Mouse (Mus musculus) stomach, embryonic 15.5 days (tissue): ENCODE data around the gene Trmt11. TPM values are rescaled to one million over a fixed set of nuclear protein-coding genes. Genes with fewer than 3 reads are reported as not detected.
"Not testable (repeated sequence)": the region's sequence is repeated elsewhere in the genome, so short reads cannot be mapped to it uniquely, and the experiment has no call there.

Experiments
- ATAC-seq: fragments of 200-750 bp; cut with Nextera tagmentation; 2 replicates; pipeline ENCODE4 v1.8.0; 2017; ENCODE audit warnings: low read depth, moderate number of reproducible peaks, moderate TSS enrichment; ENCODE audit not compliant: insufficient read depth, low FRiP score
- H3K27ac ChIP-seq: fragments of 300-500 bp; sonication (generic); 2 replicates; pipeline ENCODE4 v1.5.1; 2015; ENCODE audit warnings: mild to moderate bottlenecking, inconsistent platforms
- H3K27me3 ChIP-seq: fragments of 300-500 bp; sonication (generic); replicated peaks from 2 replicates; pipeline ENCODE4 v1.6.1; 2015; ENCODE audit warnings: inconsistent platforms
- H3K36me3 ChIP-seq: fragments of 300-500 bp; sonication (generic); 2 replicates; pipeline ENCODE4 v1.6.1; 2015; ENCODE audit warnings: inconsistent platforms
- H3K4me1 ChIP-seq: fragments of 300-500 bp; sonication (generic); 2 replicates; pipeline ENCODE4 v1.6.1; 2015; ENCODE audit warnings: inconsistent platforms
- H3K4me2 ChIP-seq: fragments of 300-500 bp; sonication (generic); 2 replicates; pipeline ENCODE4 v1.6.1; 2015; ENCODE audit warnings: mild to moderate bottlenecking, inconsistent platforms
- H3K4me3 ChIP-seq: fragments of 300-500 bp; sonication (generic); replicated peaks from 2 replicates; pipeline ENCODE4 v1.5.1; 2015; ENCODE audit warnings: inconsistent platforms
- H3K9ac ChIP-seq: fragments of 300-500 bp; sonication (generic); 2 replicates; pipeline ENCODE4 v1.6.1; 2015; ENCODE audit warnings: inconsistent platforms
- H3K9me3 ChIP-seq: fragments of 300-500 bp; sonication (generic); 2 replicates; pipeline ENCODE4 v1.6.1; 2016; ENCODE audit warnings: inconsistent platforms
- WGBS: fragments of 180-500 bp; shearing (Covaris S2); methylation state at CpG from one replicate; pipeline ENCODE4 v1.1.7; 2015; 5-methylcytosine and 5-hydroxymethylcytosine counted together
- polyA plus RNA-seq: library from polyadenylated mRNA; unstranded; fragments of >200 nt; fragmentation: Nextera tagmentation; extraction: Ambion mirVana; gene quantifications from 2 replicates; pipeline ENCODE4 v1.2.1, GENCODE M21; 2015

Gene Trmt11
- polyA plus RNA-seq, 1 experiment from 2014 or later = 24.7 TPM

DNA sequence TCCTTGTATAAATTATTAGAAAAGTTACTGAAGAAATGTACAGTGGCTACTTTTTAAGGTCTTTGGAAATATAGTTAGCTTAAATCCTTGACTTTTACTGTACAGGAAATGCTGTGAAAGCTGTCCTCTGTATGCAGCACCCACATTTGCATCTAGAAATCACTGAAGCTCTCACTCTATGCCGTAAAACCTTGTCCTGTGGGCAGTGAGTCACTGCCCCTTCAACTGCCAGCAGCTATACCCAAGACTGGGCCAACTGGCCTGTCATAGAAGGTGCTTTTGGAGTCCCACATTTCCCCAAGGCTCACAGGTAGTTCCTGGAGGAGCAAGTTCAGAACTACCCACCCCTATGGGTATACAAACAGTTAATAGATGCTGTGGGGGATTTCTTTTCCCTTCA lies 48.2 kb downstream of the Trmt11 start:
- no peaks in the 10 kb centered on the region for H3K4me1 ChIP-seq
- H3K4me2 ChIP-seq = no peak overlapping the region
- no peak overlapping the region for H3K27ac ChIP-seq
- H3K4me3 ChIP-seq = no peak overlapping the region
- no peak for ATAC-seq
- H3K27me3 ChIP-seq = no peaks in the 10 kb centered on the region
- no peaks in the 10 kb centered on the region for H3K9me3 ChIP-seq
- H3K9ac ChIP-seq = no peak overlapping the region
- 94% methylated on average over 1 of the region's 1 CpGs for WGBS
- H3K36me3 ChIP-seq = peaks cover 3% of the 10 kb centered on the region

DNA sequence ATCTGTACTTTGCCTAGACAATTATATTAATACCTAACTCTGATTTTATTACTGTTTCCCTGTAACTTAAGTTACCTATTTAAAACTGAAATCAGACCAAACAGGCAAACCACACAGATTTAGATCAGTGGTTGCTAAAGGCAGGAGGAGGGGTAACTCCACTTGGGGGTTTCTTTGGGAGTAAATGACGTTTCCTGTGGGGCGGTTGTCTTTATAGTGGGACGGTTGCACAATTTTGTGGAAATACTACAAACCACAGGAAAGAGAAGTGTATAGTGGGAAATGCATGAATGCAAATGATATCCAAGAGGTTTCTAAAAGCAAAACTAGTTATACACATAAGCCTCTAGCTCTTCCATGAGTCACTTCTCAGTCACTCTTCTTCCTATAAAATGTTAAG lies 50.6 kb downstream of the Trmt11 start:
- Histone ChIP-seq H3K4me1 (no peaks in the 10 kb centered on the region), H3K9ac (no peak overlapping the region), H3K27me3 (no peaks in the 10 kb centered on the region), H3K36me3 (peaks cover 7% of the 10 kb centered on the region; the same call in 1 of the 2 replicates), H3K9me3 (no peaks in the 10 kb centered on the region), H3K27ac (no peak overlapping the region), H3K4me3 (no peak overlapping the region), H3K4me2 (no peak overlapping the region)
- ATAC-seq = no peak
- WGBS = 80% methylated on average over 3 of the region's 3 CpGs

DNA sequence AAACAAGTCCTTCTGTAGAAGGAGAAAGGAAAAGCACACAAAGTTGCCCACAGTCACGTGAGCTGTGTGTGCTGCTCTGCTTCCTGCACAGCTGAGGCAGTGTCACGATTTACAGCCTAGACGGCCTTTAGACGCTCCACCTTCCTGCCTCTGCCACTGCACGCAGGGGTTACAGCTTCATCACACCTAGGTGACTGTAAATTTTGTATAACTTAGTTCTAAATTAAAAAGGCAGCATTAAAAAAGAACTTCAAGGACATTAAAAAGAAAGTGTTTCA lies 62.1 kb downstream of the Trmt11 start:
- peaks cover 13% of the 10 kb centered on the region; the same call in 1 of the 2 replicates for H3K36me3 ChIP-seq
- no peaks in the 10 kb centered on the region for H3K4me1 ChIP-seq
- no peak overlapping the region for H3K9ac ChIP-seq
- H3K9me3 ChIP-seq = no peaks in the 10 kb centered on the region
- H3K27ac ChIP-seq = no peak overlapping the region
- ATAC-seq = no peak
- H3K4me2 ChIP-seq = no peak overlapping the region
- no peak overlapping the region for H3K4me3 ChIP-seq
- WGBS = 65% methylated on average over 5 of the region's 5 CpGs
- H3K27me3 ChIP-seq = no peaks in the 10 kb centered on the region

DNA sequence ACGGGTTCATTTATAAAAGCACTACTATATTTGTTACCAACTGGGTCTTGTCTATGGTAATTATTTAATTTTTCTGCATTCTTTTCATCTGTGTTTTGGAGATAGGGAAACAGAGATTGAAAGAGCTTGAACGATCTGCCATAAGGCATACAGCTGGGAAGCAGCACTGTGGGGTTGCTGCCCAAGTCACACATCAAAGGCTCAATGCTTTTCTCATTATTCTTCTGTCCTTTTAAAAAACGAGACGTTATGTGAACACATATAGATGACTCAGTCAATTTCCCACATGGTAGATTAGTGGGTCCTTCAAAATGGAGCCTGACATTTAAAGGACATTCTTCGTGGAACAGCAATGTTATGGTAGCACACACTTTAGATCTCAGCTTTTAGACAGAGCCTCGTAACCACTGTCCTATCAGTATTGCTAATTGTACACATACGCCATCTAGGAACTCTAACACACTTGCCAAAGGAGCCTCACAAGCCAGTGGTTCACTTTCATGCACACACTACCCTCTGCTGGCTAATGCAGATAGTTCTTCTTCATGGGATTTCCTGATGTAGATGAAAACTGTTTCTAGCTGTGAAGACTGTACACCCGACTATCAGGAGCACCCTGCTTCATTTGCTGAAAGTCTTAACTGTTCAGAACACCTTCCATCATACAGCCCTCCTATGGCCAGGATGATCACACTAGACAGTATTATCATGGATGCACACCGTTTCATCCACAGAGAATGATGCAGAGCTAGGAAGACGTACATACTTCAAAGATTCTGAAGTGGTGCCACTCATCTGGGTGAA lies 62.6 kb downstream of the Trmt11 start:
- no peak overlapping the region for H3K9ac ChIP-seq
- ATAC-seq = no peak
- no peaks in the 10 kb centered on the region for H3K4me1 ChIP-seq
- no peak overlapping the region for H3K27ac ChIP-seq
- H3K4me2 ChIP-seq = no peak overlapping the region
- no peaks in the 10 kb centered on the region for H3K9me3 ChIP-seq
- WGBS = 62% methylated on average over 10 of the region's 10 CpGs
- H3K4me3 ChIP-seq = no peak overlapping the region
- H3K36me3 ChIP-seq = peaks cover 13% of the 10 kb centered on the region; the same call in 1 of the 2 replicates
- H3K27me3 ChIP-seq = no peaks in the 10 kb centered on the region

GRCm38 (mm10) chr10:30535930-30536329 lies 64.6 kb downstream of the Trmt11 start:
- H3K27me3 ChIP-seq, H3K9ac ChIP-seq, ATAC-seq, H3K4me3 ChIP-seq, H3K9me3 ChIP-seq, H3K4me1 ChIP-seq, H3K4me2 ChIP-seq, H3K36me3 ChIP-seq, H3K27ac ChIP-seq: not testable (repeated sequence)
- 97% methylated on average over 7 of the region's 7 CpGs for WGBS

DNA sequence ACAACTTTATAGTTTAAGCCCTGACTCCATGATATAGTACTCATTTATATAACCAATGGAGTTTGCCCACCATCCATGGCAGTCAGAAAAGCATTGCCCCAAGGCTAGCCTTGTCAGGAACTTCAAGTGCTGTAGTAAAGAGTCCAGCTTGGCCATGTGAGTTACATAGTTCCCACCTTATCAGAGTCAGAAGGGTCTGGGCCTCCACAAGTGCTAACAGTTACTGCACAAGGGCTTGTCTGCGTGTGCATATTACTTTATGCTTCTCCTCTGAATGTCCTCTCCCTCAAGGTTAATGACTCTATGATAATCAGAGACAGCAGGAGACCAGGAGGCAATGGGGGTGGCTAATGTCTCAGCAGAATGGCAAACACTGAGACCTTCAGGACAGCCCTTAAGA lies 73.4 kb downstream of the Trmt11 start:
- H3K4me3 ChIP-seq = no peak overlapping the region
- H3K4me2 ChIP-seq = no peak overlapping the region
- H3K9ac ChIP-seq = no peak overlapping the region
- H3K36me3 ChIP-seq = no peaks in the 10 kb centered on the region
- WGBS = 86% methylated on average over 1 of the region's 1 CpGs
- no peak overlapping the region for H3K27ac ChIP-seq
- no peaks in the 10 kb centered on the region for H3K4me1 ChIP-seq
- H3K27me3 ChIP-seq = no peaks in the 10 kb centered on the region
- no peaks in the 10 kb centered on the region for H3K9me3 ChIP-seq
- no peak for ATAC-seq

- no peak overlapping the region for H3K27ac ChIP-seq
- no peaks in the 10 kb centered on the region for H3K36me3 ChIP-seq
- no peak overlapping the region for H3K4me3 ChIP-seq
- no peak overlapping the region for H3K9ac ChIP-seq
- H3K27me3 ChIP-seq = no peaks in the 10 kb centered on the region
- ATAC-seq = no peak
- H3K4me1 ChIP-seq = no peaks in the 10 kb centered on the region
- H3K9me3 ChIP-seq = no peaks in the 10 kb centered on the region
- no peak overlapping the region for H3K4me2 ChIP-seq
Observed at GRCm38 (mm10) chr10:30521727-30522126, 78.8 kb downstream of the Trmt11 start.

GRCm38 (mm10) chr10:30519143-30519542 lies 81.4 kb downstream of the Trmt11 start:
- ATAC-seq = no peak
- Histone ChIP-seq H3K4me3 (no peak overlapping the region), H3K36me3 (no peaks in the 10 kb centered on the region), H3K4me2 (no peak overlapping the region), H3K27ac (no peak overlapping the region), H3K27me3 (no peaks in the 10 kb centered on the region), H3K9me3 (no peaks in the 10 kb centered on the region), H3K9ac (no peak overlapping the region), H3K4me1 (no peaks in the 10 kb centered on the region)
- 73% methylated on average over 5 of the region's 5 CpGs for WGBS

DNA sequence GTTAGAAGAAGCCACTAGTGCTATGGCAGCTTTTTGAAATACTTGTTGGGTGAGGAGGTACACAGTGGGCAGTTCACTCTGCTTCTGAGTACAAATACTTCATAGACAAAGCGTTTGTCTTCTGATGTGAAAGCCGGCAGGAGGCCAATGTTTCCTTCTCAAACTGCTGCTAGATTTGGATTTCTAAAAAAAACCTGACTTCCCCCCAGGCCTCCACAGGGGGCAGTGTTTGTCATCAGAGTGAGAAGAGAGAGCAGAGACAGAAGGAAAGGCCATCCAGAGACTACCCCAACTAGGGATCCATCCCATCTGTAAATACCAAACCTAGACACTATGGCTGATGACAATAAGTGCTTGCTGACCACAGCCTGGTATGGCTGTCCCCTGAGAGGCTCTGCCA lies 83.3 kb downstream of the Trmt11 start:
- Histone ChIP-seq H3K4me1 (no peaks in the 10 kb centered on the region), H3K4me3 (no peak overlapping the region), H3K9me3 (no peaks in the 10 kb centered on the region), H3K27ac (no peak overlapping the region), H3K9ac (no peak overlapping the region), H3K27me3 (no peaks in the 10 kb centered on the region), H3K36me3 (no peaks in the 10 kb centered on the region), H3K4me2 (no peak overlapping the region)
- no peak for ATAC-seq
- 42% methylated on average over 2 of the region's 2 CpGs for WGBS

DNA sequence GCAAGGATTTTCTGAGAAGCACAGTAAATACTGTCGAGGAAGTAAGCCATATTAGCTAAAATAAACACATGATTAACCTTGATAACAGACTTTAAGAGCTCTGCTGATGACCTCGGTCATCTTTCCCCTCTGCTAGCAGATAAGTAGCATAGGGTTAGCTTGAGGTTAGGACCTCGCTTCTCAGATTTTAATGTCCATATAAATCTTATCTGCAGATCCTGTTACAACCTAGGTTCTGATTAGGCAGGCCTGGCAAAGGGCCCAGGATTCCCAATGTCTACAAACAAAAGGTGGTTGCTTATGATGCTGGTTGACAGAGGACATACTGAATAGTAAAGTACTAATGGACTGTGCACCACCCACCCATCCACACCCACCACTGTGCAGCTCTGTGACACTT lies 83.8 kb downstream of the Trmt11 start:
- no peaks in the 10 kb centered on the region for H3K36me3 ChIP-seq
- no peaks in the 10 kb centered on the region for H3K9me3 ChIP-seq
- no peak overlapping the region for H3K4me3 ChIP-seq
- no peaks in the 10 kb centered on the region for H3K27me3 ChIP-seq
- H3K9ac ChIP-seq = no peak overlapping the region
- no peak overlapping the region for H3K27ac ChIP-seq
- no peak overlapping the region for H3K4me2 ChIP-seq
- ATAC-seq = no peak
- 32% methylated on average over 3 of the region's 3 CpGs for WGBS
- no peaks in the 10 kb centered on the region for H3K4me1 ChIP-seq

DNA sequence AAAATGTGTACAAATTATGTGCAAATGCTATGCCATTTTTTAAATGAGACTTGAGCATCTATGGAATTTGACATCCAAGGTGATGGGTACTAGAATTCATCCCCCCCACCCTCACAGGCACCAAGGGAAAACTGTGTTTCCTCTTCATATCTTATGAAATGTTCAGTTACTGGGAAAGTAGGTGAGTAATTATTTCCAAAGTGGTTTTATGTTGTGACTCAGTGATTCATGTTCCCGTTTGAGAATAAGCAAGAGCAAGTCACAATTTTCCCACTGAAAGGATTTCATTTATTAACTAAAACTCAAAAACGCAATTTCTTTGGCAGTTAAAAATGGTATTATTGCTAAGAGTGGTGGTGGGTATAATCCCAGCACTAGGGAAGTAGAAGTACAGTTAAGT lies 95.8 kb downstream of the Trmt11 start:
- H3K9ac ChIP-seq = no peak overlapping the region
- H3K27me3 ChIP-seq = no peaks in the 10 kb centered on the region
- no peaks in the 10 kb centered on the region for H3K4me1 ChIP-seq
- WGBS = 66% methylated on average over 2 of the region's 2 CpGs
- ATAC-seq = no peak
- H3K27ac ChIP-seq = no peak overlapping the region
- H3K4me3 ChIP-seq = no peak overlapping the region
- H3K9me3 ChIP-seq = no peaks in the 10 kb centered on the region
- H3K4me2 ChIP-seq = no peak overlapping the region
- no peaks in the 10 kb centered on the region for H3K36me3 ChIP-seq

DNA sequence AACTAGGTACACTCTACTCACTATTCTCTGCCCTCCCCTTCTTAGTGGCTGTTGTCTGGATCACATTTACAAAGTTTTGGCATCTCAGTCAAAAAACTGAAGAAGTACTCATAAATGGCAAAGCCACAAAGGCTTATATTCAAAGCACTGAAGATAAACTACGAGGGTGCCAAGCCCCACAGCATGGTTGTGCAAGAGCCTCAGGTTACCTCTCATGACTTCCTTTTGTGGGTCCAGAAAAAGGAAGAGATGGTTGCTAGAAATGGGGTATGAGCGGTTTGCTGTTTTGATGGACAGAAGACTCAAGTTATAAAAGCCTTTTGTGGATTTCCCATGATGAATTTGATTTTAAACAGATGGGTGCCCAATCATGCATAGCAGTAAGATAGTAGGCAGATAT lies 97.4 kb downstream of the Trmt11 start:
- Histone ChIP-seq H3K4me1 (no peaks in the 10 kb centered on the region), H3K9ac (no peak overlapping the region), H3K4me3 (no peak overlapping the region), H3K9me3 (no peaks in the 10 kb centered on the region), H3K4me2 (no peak overlapping the region), H3K27ac (no peak overlapping the region), H3K36me3 (no peaks in the 10 kb centered on the region), H3K27me3 (no peaks in the 10 kb centered on the region)
- 82% methylated on average over 2 of the region's 2 CpGs for WGBS
- no peak for ATAC-seq

DNA sequence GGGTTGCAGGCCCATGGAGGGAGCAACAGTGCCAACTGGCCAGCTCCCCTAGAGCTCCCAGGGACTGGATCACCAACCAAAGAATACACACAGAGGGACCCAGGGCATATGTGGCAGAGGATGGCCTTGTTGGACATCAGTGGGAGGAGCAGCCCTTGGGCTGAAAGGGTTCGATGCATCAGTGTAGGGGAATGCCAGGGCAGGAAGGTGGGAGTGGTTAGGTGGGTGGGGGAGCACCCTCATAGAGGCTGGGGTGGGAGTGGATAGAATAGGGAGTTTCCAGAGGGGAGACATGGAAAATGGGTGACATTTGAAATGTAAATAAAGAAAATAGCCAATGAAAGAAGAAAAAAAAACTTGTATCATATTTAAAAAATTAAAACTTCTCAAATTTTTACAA lies 97.8 kb downstream of the Trmt11 start:
- no peak overlapping the region for H3K27ac ChIP-seq
- H3K4me2 ChIP-seq = no peak overlapping the region
- no peak overlapping the region for H3K9ac ChIP-seq
- H3K4me3 ChIP-seq = no peak overlapping the region
- H3K27me3 ChIP-seq = no peaks in the 10 kb centered on the region
- no peaks in the 10 kb centered on the region for H3K9me3 ChIP-seq
- WGBS = 63% methylated on average over 1 of the region's 1 CpGs
- no peaks in the 10 kb centered on the region for H3K4me1 ChIP-seq
- ATAC-seq = no peak
- no peaks in the 10 kb centered on the region for H3K36me3 ChIP-seq
